Mouse (Mus musculus) kidney, postnatal 14 days (tissue): ENCODE measurements at regions not wholly inside any gene's neighbourhood (a gene's known extent, or its start where the extent isn't known, plus 50 kb on each side); places are given as distances from the start of the nearest gene placed in this dataset.

ENCODE experiments used
- DNase-seq: peaks from one replicate; pipeline ENCODE4 v3.0.0; 2022; ENCODE audit warnings: mixed read lengths

DNA sequence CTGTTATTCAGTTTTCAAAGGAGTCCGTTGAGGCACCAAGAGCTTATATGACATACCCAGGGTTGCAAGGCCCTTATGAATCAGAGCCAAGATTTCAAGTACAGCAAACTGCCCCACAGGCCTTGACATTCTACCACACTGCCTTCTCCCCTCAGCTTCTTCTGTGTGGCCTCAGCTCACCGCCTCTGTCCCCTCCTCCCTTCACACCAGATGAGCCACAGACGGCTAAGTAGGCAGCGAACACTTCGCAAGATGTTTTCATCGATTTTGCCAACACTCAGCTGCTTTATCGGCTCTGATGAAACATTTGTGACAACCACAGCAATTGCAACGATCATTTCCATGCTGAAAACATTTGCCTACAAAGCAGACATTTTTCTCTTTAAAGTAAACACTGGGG lies 556.7 kb downstream of the Insc start:
- no peak for DNase-seq

- no peak for DNase-seq
Measured at GRCm38 (mm10) chr7:115308377-115308776, 564.9 kb downstream of the Insc start.

DNA sequence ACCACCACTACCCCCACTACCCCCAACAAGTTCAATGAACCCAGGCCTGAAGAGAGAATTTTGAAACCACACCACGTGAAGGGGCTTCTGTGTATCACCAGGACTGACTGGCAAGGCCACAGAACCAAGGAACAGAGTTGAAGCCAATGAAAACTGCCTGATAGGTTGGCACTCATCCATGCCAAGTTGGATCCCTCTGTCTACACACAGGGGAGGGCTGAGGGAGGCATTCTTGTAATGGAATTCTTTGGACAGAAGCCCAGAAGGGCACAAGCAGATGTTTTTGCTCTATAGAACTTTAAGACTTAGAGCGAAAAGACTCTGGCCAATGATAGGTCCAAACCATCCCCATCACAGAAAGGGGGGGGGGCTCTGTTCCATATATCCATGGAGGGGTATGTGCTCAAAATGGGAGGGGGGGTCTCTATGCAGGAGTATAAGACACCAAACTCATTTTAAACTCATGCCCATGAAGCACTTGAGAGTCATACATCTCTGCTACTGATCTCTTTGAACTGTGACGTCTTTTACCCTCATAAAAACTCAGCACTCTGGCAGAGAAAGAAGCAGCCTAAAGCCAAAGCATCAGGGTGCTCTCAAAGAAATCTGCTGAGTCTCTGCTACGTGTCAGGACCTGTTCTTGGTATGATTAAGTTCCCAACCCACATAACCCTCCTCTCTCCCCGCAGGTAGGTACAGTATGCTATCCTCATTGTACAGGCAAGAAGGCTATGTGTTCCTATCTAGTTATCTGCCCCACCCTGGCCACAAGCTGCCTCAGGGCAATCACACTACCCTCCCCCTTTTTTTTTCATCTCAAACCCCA lies 567.1 kb downstream of the Insc start:
- DNase-seq, result peak; percentile 62

DNA sequence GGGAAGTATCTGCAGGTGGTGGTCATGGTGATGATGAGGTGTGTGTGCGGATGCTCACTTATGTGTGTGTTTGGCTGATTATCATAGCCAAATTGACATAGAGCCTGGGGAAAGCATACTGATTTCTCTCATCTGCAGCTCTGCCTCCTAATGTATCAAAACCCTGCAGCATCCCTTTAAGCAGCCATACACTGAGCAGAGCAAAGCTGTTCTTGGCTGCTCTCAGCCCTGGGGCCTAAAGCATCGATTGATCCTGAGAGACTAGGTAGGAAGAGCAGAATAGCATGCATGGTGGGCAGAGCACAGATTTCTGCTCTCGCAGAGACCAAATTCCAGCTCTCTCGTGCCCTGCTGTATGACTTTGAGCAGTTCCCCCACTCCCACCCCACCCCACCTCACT lies 576.0 kb downstream of the Insc start:
- no peak for DNase-seq

DNA sequence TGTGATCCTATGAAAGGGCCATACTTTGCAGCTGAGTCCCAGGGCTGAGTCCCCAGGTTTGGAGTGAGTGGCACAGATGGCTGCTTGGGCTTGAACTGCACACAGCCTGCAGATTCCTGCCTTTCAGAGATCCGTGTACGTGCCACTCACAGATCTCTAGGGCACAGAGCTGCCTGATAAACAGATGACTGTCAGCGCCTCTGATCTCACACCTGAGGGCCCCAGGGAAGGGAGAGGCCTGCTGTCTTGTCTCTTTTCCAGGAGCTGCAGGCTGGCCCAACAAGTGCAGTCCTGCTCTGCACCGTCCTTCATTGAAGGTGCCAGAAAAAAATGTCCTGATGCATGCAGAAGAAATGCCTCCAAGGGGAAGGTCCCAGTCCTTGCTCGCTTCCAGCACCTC lies 579.5 kb downstream of the Insc start:
- no peak for DNase-seq

- no peak for DNase-seq
Measured at GRCm38 (mm10) chr7:115328300-115328699, 584.8 kb downstream of the Insc start.

GRCm38 (mm10) chr7:115331698-115332097 lies 588.2 kb downstream of the Insc start:
- DNase-seq, result no peak

DNA sequence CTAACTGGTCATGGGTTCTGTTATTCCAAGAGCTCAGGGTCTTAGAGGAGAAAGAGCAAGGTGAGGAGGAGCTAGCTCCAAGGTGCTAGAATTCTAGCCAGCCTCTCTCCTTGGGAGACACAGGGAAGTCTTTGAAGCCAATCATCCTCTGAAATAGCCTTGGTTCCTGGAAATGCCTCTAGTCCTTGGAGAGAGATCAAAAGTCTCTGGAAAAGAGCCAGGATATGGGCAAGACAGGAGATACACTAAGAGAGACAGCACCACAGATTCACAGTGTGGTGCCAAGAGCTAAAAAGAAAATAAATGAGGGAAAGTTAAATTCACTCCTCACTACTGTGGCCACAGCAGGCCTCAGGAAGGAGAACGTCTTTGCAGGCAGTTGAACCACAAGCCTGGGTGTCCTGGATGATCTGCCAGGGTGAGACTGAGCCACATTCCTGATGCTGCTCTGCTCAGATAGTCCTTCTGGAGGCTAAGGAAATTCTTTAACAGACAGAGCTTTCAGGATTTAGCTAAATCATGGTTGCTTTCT lies 589.6 kb downstream of the Insc start:
- peak; percentile 12 for DNase-seq

DNA sequence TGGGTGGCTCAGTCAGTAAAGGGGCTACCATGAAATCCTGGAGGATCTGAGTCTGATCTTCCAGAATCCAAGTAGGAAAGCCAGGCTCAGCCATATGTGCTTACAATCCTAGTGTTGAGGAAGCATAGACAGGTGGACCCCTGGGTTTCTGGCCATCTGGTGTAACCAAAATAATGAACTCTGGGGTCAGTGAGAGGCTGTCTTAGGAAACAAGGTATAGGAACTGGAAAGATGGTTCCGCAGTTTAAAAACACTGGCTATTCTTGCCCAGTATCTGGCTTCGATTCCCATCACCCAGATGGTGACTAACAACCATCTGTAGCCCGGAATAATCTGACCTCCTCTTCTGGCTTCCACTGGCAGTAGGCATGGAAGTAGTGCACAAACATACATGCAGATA lies 591.6 kb downstream of the Insc start:
- DNase-seq, result no peak

- DNase-seq, result no peak
Measured at GRCm38 (mm10) chr7:115340155-115340554, 596.7 kb downstream of the Insc start.

DNA sequence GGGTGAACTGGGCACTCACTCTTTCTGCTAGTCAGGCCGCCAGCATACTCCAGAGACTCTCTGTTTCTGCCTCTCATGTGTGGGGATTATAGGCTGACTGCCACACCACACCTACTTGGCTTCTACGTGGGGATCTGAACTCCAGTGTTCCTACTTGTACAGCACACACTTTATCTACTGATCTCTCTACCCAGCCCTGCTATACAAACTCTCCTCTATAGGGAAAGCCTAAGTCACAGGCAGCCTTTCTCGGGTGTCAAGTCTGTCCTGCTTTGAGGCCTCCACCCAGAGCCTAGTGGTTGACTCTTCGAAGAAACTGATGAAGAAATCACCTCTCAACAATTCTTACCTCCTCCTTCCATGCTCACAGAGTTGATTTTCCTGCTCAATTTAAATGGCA lies 597.5 kb downstream of the Insc start:
- no peak for DNase-seq

DNA sequence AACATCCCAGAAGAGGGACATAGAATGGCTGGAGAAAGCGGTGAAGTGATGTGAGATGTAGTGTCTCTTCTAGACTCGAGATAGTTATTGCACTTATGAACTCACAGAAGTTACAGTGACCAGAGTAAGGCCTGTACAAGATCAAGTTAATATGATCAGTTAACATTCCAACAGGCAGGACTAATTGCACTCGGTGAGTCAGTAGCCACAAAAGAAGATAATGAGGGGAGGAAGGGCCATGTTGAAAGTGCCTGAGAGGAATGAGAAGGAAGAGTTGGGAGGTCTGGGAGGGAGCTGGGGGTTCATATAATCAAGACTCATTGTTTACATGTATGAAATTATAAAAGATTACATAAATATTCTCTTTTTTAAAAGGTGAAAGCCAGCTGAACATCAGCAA lies 602.3 kb downstream of the Insc start:
- no peak for DNase-seq

DNA sequence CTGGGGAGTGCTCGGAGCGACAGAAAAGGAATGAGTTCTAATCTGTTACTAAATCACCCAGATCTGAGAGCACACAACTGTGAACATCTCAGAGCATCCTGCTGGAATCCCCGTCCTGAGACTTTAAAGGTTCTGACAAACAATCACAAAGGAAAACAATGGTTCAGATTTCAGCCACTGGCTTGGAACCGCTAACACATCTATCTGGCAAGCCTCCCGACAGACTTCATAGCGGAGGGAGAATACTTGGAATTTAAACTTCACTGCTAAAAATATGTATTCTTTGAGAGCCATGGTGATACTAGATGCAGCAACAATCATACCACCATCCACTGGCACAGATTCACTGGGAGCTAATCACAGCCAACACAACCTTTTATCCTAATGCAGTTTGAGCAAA lies 615.2 kb downstream of the Insc start:
- no peak for DNase-seq

DNA sequence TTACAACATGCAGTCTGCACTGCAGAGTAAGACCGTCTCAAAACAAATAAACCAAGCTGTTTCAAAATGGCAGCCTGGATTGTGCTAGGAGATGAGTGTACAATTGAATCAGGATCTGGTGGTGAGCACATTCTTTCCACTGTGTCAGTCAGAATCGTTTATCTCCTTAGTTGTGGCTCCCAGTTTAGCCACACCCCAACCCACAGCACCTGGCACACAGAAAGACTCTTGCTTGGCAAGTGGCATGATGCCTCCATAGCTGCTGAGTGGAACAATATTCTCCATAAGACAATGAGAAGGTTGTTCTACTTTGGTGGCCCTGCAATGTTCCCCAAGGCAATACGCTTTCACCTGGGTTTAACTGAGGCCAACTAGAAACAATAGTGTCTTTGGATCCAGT lies 616.6 kb downstream of the Insc start:
- DNase-seq, result no peak

DNA sequence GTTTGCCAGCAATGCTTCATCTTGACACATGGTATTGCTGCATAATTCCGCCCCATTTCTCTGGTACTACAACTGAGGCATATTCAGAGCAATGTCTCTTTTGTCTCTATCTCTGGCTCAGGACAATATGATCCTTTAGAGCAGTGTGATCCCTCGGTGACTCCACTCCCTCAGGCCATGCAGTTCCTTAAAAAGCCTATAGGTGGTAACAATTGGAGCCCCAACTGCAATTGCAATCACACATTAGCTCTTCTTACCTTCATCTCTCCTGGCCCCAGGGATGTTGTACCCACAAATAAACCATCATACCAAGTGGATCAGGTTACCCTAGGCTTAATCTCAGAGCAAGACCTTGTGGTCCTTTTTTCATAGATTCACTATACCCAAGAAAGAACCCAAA lies 618.6 kb downstream of the Insc start:
- no peak for DNase-seq

- DNase-seq, result peak; percentile 52
Measured at GRCm38 (mm10) chr7:115366910-115367309, 623.4 kb downstream of the Insc start.

DNA sequence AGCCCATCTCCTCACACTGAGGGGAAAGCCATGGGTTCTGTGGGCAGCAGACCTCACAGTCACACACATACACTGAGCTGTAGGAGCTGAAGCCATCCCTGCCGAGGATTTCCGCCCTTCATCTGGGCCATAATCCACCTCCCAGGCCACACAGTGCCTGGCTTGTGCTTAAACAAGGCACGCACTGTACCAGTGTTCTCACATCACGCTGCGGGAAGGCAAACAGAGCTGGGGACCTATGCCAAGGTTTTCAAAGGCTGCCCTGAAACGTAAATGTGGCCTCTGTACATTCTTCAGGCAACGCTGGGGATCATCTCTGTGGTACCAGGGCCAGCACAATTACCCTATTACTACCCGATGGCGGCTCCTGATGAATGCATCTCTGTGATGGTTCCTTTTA lies 627.6 kb downstream of the Insc start:
- no peak for DNase-seq

DNA sequence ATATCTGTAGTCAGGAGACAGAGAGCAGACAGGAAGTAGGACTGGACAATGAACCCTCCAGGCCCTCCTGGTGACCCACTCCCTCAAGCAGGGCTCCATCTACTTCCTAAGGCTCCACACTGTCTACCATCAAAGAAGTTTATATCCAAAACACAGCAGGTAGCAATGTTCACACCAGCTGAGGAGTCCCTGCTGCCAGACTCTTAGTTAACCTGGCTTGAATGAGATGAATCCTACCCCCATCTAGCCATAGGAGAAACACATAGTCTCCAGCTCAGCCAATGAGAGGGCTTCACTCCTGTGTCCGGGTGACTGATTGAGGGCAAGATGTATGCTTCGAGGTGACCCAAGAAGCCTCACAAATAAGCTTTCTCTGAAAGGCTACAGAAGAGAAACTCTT lies 629.4 kb downstream of the Insc start:
- DNase-seq, result no peak

DNA sequence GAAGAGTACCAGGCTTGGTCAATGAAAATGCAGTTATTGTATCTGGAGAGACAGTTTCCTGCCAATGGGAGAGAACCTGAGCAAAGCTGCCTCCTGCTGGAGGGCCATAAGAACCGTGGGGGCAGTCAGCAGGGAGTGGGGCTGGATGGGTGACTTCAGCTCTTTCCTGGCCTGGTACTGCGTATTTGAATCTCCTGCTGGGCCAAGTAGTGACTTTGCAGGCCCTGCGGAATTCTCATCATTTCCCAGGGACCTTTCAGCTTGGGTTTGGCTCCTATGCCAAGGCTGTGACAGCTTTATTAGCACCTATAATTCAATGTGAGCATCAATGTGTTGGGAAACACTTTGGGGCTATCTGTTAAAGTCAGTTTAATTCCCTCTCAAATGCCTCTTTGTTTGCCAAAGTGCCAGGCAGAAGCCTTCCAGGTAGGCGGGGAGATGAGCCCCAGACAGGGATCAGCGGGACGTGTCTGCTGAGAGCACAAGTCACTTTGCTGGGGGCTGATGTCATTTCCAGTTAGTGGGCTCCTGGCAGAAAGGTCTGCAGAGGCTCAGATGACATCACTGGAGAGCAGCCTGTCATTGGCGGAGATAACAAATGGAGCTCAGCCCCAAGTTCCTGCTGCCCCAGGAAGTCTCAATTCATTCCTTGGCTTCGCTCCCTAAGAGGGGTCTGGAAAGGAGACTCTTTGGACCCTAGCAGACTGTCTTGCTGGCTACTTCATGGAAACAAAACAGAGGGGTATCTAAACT lies 630.5 kb downstream of the Insc start:
- DNase-seq, result no peak

DNA sequence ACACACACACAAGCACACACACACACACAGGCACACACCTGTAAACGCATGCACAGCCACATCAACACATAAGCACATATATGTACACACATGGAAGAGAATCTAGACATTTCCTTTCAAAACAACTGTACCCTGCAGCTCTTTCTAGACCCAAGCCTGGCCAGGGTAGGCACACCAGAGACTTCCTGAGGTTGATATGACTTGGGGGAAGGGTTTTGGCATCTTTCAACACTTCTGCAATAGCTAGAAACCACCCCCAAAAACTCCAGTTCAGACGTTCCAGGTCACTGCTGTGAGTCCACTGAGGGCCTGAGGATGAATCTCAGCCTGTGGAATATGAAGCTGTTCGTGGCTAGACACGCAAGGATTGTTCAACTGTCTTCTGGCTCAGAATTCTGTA lies 632.6 kb downstream of the Insc start:
- no peak for DNase-seq

- no peak for DNase-seq
Measured at GRCm38 (mm10) chr7:115378836-115379235, 635.3 kb downstream of the Insc start.

DNA sequence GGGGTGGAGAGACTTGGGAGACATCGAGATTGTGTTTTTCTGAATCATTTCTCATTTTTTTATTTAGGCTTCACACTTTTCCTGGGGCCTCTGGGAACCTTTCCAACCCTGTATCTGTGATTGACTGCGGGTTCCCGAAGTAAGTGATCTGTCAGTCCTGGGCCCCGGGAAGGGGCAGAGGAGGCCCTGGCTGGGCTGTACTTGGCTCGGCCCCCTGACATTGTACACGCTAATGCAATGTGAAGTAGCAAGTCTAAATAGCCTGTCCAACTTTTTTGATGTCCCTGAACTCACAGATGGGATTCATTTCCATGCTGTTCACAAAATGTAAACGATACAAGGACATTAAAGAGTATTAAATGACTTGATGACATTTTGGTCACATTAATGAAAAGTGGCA lies 636.1 kb downstream of the Insc start:
- no peak for DNase-seq

- no peak for DNase-seq
Measured at GRCm38 (mm10) chr7:115380989-115381610, 637.6 kb downstream of the Insc start.

DNA sequence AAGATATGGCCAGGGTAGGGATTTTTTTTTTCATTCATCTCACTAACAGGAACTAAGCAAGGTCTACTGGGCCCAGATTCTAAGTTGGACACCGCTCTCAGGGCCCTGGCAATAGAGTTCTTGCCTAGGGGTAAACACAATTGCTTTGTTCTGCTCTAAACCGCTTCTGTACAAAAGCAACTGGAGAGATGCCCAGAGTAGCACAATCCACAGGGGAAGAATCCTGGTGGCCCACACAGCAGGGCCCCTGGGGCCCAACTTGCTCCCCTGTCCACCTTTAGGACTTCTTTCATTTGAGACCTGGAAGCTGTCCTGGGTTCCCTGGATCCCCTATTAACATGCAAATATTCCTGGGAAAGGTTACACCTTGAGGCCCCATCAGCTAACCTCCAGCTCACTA lies 639.4 kb downstream of the Insc start:
- DNase-seq, result peak; percentile 14
